Mouse (Mus musculus): ENCODE measurements around the gene Vmn1r197. TPM values are rescaled to one million over a fixed set of nuclear protein-coding genes. Genes with fewer than 3 reads are reported as not detected.

The Vmn1r197 gene
- polyA plus RNA-seq, 1 experiment from 2014 or later: not detected

Other genes with a start within 250 kb of the Vmn1r197 start
- gene Vmn1r188, start 240.1 kb upstream of the Vmn1r197 start, polyA plus RNA-seq (2015; fragmentation: Nextera tagmentation; extraction: Ambion mirVana): not detected in 2 replicates
- not detected in 2 replicates for gene Vmn1r189, start 218.8 kb upstream of the Vmn1r197 start, polyA plus RNA-seq (2015; fragmentation: Nextera tagmentation; extraction: Ambion mirVana)
- gene Vmn1r191, start 140.6 kb upstream of the Vmn1r197 start, polyA plus RNA-seq (2015; fragmentation: Nextera tagmentation; extraction: Ambion mirVana): not detected in 2 replicates
- not detected in 2 replicates for gene Vmn1r192, start 133.4 kb upstream of the Vmn1r197 start, polyA plus RNA-seq (2015; fragmentation: Nextera tagmentation; extraction: Ambion mirVana)
- gene Vmn1r193, start 101.4 kb upstream of the Vmn1r197 start, polyA plus RNA-seq (2015; fragmentation: Nextera tagmentation; extraction: Ambion mirVana): not detected in 2 replicates
- not detected in 2 replicates for gene Vmn1r194, start 80.4 kb upstream of the Vmn1r197 start, polyA plus RNA-seq (2015; fragmentation: Nextera tagmentation; extraction: Ambion mirVana)
- not detected in 2 replicates for gene Vmn1r195, start 54.1 kb upstream of the Vmn1r197 start, polyA plus RNA-seq (2015; fragmentation: Nextera tagmentation; extraction: Ambion mirVana)
- not detected in 2 replicates for gene Vmn1r196, start 34.7 kb upstream of the Vmn1r197 start, polyA plus RNA-seq (2015; fragmentation: Nextera tagmentation; extraction: Ambion mirVana)
- gene Vmn1r198, start 25.8 kb downstream of the Vmn1r197 start, polyA plus RNA-seq (2015; fragmentation: Nextera tagmentation; extraction: Ambion mirVana): not detected in 2 replicates
- gene Vmn1r199, start 55.2 kb downstream of the Vmn1r197 start, polyA plus RNA-seq (2015; fragmentation: Nextera tagmentation; extraction: Ambion mirVana): not detected in 2 replicates
- gene Vmn1r200, start 65.8 kb downstream of the Vmn1r197 start, polyA plus RNA-seq (2015; fragmentation: Nextera tagmentation; extraction: Ambion mirVana): 0.05 TPM in 1 of 2 replicates, not detected in the other
- not detected in 2 replicates for gene Vmn1r201, start 147.3 kb downstream of the Vmn1r197 start, polyA plus RNA-seq (2015; fragmentation: Nextera tagmentation; extraction: Ambion mirVana)
- gene Vmn1r202, start 180.8 kb downstream of the Vmn1r197 start, polyA plus RNA-seq (2015; fragmentation: Nextera tagmentation; extraction: Ambion mirVana): not detected in 2 replicates
- not detected in 2 replicates for gene Vmn1r203, start 193.5 kb downstream of the Vmn1r197 start, polyA plus RNA-seq (2015; fragmentation: Nextera tagmentation; extraction: Ambion mirVana)
- gene Vmn1r204, start 228.6 kb downstream of the Vmn1r197 start, polyA plus RNA-seq (2015; fragmentation: Nextera tagmentation; extraction: Ambion mirVana): not detected in 2 replicates

Data from midbrain, embryonic 13.5 days (tissue).